Mouse (Mus musculus): ENCODE measurements at regions not wholly inside any gene's neighbourhood (a gene's known extent, or its start where the extent isn't known, plus 50 kb on each side); places are given as distances from the start of the nearest gene placed in this dataset.

DNA sequence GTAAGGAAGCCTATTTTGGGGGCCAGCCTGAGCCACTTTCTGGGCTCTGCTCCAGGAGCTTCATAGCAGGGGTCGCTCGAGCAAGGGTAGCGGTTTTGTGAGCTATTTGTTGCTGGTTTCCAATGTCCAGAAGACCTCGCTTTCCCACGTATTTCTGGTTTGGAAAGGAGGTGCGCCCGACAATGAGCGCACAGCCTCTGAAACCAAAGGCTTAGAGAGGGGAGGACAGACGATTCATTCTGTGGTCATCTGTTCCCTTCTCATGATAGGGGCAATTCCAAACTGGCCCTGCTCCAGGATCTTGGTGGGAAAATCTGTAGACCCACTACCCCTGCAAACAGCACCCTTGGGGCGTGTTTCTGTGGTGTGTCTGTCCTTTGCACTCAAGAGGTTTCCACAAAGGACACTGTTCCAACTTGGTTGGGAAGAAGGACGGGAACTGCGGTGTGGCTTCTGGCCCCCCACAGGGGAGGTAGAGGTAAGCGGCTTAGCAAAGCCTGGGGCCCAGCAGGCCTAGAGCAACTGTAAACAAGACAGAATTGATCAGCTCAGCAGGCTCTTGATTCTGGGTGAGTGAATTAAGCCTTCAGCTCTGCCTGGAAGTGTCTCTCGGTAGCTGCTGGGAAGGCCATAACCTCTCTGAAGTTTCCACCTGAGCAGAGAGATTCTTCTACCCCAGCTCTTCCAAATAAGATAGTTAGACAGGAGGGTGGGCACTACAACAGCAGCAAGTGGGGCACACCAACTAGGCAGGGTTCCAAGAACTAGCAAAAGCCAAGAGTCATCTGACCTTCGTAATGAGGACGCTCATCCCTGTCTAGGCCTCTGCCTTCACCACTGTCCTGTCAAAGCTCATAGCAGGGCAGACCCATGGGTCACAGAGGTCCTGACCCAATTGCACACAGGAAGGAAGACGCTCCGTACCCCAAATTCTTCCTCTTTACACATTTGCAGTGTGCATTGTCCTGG, 122.6 kb upstream of the Tspan2 start:
- Histone ChIP-seq H3K27ac (replicated peaks; ENCODE audit: insufficient read depth, low read depth, low read length) (no peak overlapping the region), H3K79me2 (ENCODE audit: control insufficient read depth, insufficient read depth, low read length) (no peaks in the 10 kb centered on the region), H3K27me3 (ENCODE audit: control insufficient read depth, insufficient read depth, low read length) (no peaks in the 10 kb centered on the region), H3K4me1 (ENCODE audit: control insufficient read depth, insufficient read depth, low read length) (no peaks in the 10 kb centered on the region), H3K9ac (ENCODE audit: low read depth, low read length) (no peak overlapping the region), H3K36me3 (ENCODE audit: control insufficient read depth, insufficient read depth, low read length) (no peaks in the 10 kb centered on the region), H3K4me3 (ENCODE audit: insufficient read depth, low read depth, low read length) (no peak overlapping the region)
- TF ChIP-seq POLR2A (IDR thresholded peaks at IDR 0.05; ENCODE audit: extremely low read depth, insufficient read depth, low read length) (no peak), CTCF (IDR thresholded peaks at IDR 0.05; ENCODE audit: low read depth, low read length) (no peak)
- 62% methylated on average over 18 of the region's 18 CpGs for WGBS
- no peak for DNase-seq (ENCODE audit: extremely low read depth, low read depth, low spot score)

DNA sequence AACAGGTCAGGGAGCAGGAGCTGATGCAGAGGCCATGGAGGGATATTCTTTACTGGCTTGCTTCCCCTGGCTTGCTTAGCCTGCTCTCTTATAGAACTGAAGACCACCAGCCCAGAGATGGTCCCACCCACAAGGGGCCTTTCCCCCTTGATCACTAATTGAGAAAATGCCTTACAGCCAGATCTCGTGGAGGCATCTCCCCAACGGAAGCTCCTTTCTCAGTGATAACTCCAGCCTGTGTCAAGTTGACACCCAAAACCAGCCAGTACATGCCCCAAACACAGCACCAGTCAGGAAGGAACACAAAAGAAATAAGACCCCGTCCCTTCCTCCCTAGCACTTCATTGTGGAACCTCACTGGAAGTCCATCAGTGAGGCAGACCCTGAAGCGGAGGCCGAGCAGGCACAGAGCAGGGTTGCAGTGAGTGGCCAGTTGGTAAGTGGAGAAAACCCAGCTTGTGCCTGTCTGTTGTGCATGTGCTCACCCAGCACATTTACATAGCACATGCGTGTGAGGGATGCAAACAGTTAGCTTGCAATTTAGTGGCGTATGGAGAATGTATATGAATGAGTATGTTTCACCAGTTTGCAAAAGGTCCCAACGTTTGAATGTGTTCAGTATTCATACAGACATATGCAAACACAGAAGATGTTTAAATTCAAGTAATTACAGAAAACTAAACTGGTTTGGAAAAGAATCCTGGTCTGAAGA, 114.5 kb upstream of the Tspan2 start:
- 81% methylated on average over 8 of the region's 8 CpGs for WGBS
- TF ChIP-seq POLR2A (IDR thresholded peaks at IDR 0.05; ENCODE audit: extremely low read depth, insufficient read depth, low read length) (no peak), CTCF (IDR thresholded peaks at IDR 0.05; ENCODE audit: low read depth, low read length) (no peak)

DNA sequence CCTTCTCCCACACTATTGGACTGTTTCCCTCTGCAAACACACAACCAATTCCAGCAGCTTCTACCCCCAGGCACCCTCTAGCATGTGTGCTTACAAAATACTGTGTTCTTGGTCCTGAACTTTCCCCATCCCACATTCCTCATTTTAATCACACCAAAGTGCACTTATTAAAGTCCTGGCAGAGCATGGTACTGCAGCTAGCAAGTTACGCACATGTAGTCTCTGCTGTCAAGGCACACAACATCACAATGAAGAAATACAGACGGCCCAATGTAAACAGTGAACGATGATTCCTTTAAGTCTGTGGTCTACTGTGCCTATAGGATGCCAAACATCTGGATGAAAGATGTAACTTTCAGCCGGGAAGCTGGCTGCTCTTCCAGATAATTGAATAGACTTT, 98.3 kb upstream of the Tspan2 start:
- Histone ChIP-seq H3K4me1 (ENCODE audit: control insufficient read depth, insufficient read depth, low read length) (no peaks in the 10 kb centered on the region), H3K9ac (ENCODE audit: low read depth, low read length) (no peak overlapping the region), H3K79me2 (ENCODE audit: control insufficient read depth, insufficient read depth, low read length) (no peaks in the 10 kb centered on the region), H3K36me3 (ENCODE audit: control insufficient read depth, insufficient read depth, low read length) (no peaks in the 10 kb centered on the region), H3K27ac (replicated peaks; ENCODE audit: insufficient read depth, low read depth, low read length) (no peak overlapping the region), H3K4me3 (ENCODE audit: insufficient read depth, low read depth, low read length) (no peak overlapping the region), H3K27me3 (ENCODE audit: control insufficient read depth, insufficient read depth, low read length) (no peaks in the 10 kb centered on the region)
- peak; percentile 2 for DNase-seq (ENCODE audit: extremely low read depth, low read depth, low spot score)
- no peak for TF ChIP-seq POLR2A (IDR thresholded peaks at IDR 0.05; ENCODE audit: extremely low read depth, insufficient read depth, low read length)
- no peak for TF ChIP-seq CTCF (IDR thresholded peaks at IDR 0.05; ENCODE audit: low read depth, low read length)
- WGBS = 78% methylated on average over 4 of the region's 4 CpGs

More for the DNA sequence above, 114.5 kb upstream of the Tspan2 start:
- no peaks in the 10 kb centered on the region for H3K4me1 ChIP-seq (ENCODE audit: control insufficient read depth, insufficient read depth, low read length)
- no peaks in the 10 kb centered on the region for H3K36me3 ChIP-seq (ENCODE audit: control insufficient read depth, insufficient read depth, low read length)
- DNase-seq (ENCODE audit: extremely low read depth, low read depth, low spot score) = no peak
- H3K9ac ChIP-seq (ENCODE audit: low read depth, low read length) = no peak overlapping the region
- H3K27me3 ChIP-seq (ENCODE audit: control insufficient read depth, insufficient read depth, low read length) = no peaks in the 10 kb centered on the region
- H3K4me3 ChIP-seq (ENCODE audit: insufficient read depth, low read depth, low read length) = no peak overlapping the region
- H3K79me2 ChIP-seq (ENCODE audit: control insufficient read depth, insufficient read depth, low read length) = no peaks in the 10 kb centered on the region
- no peak overlapping the region for H3K27ac ChIP-seq (replicated peaks; ENCODE audit: insufficient read depth, low read depth, low read length)

DNA sequence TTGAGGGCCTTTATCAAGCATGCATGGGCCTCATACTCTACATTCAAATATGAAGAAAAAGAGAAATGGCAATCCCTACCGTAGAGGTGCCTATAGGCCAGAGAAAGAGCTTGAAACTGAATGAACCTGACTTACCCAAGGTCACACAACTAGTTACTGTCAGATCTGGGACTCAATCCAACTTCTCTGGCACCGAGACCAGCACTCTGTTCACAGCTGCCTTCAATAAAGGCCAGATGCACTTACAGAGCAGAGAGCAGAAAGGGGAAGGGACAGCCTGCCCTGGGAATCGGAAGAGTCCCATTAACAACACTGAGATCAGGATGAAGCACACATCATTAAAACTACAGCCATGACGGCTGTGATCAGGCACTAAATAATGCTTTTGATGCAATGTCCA, 97.7 kb upstream of the Tspan2 start:
- Histone ChIP-seq H3K9ac (ENCODE audit: low read depth, low read length) (no peak overlapping the region), H3K27ac (replicated peaks; ENCODE audit: insufficient read depth, low read depth, low read length) (no peak overlapping the region), H3K4me3 (ENCODE audit: insufficient read depth, low read depth, low read length) (no peak overlapping the region), H3K36me3 (ENCODE audit: control insufficient read depth, insufficient read depth, low read length) (no peaks in the 10 kb centered on the region), H3K4me1 (ENCODE audit: control insufficient read depth, insufficient read depth, low read length) (no peaks in the 10 kb centered on the region), H3K27me3 (ENCODE audit: control insufficient read depth, insufficient read depth, low read length) (no peaks in the 10 kb centered on the region), H3K79me2 (ENCODE audit: control insufficient read depth, insufficient read depth, low read length) (no peaks in the 10 kb centered on the region)
- TF ChIP-seq POLR2A (IDR thresholded peaks at IDR 0.05; ENCODE audit: extremely low read depth, insufficient read depth, low read length) (no peak), CTCF (IDR thresholded peaks at IDR 0.05; ENCODE audit: low read depth, low read length) (no peak)
- DNase-seq (ENCODE audit: extremely low read depth, low read depth, low spot score) = peak; percentile 61
- WGBS = 56% methylated on average over 4 of the region's 4 CpGs

DNA sequence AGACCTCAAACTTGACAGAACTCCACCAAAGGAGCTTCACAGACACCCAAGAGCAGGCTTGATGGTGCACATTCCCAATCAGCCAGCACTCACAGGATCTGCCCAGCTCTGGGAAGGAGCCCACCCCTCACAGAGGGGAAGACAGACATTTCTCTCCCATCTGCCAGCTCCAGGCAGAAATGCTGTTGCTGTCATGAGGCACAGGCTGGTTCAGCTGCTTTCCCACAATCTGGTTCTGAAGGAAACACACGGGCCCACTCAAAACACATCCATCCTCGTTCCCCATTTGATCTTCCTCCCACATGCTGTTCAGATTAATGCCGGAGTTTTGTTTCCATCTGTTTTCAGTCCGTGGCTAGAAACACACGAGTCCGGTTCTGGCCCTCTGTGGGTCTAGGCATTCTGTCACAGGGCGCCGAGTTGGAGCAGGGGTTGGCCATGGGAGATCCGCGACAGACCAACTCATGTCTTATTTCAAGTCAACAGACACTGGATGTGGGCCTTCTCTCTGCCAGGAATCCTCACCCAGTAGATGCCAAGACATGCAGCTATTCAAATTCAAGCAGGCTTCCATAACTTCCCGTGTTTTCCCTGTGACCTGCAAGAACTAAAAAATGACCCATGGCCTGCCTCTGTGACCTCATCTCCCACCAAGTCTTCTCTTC, 89.9 kb upstream of the Tspan2 start:
- Histone ChIP-seq H3K4me3 (ENCODE audit: insufficient read depth, low read depth, low read length) (no peak overlapping the region), H3K27ac (replicated peaks; ENCODE audit: insufficient read depth, low read depth, low read length) (no peak overlapping the region), H3K27me3 (ENCODE audit: control insufficient read depth, insufficient read depth, low read length) (no peaks in the 10 kb centered on the region), H3K36me3 (ENCODE audit: control insufficient read depth, insufficient read depth, low read length) (no peaks in the 10 kb centered on the region), H3K9ac (ENCODE audit: low read depth, low read length) (no peak overlapping the region), H3K4me1 (ENCODE audit: control insufficient read depth, insufficient read depth, low read length) (no peaks in the 10 kb centered on the region), H3K79me2 (ENCODE audit: control insufficient read depth, insufficient read depth, low read length) (no peaks in the 10 kb centered on the region)
- WGBS = 87% methylated on average over 11 of the region's 11 CpGs
- TF ChIP-seq CTCF (IDR thresholded peaks at IDR 0.05; ENCODE audit: low read depth, low read length) (no peak), POLR2A (IDR thresholded peaks at IDR 0.05; ENCODE audit: extremely low read depth, insufficient read depth, low read length) (no peak)
- no peak for DNase-seq (ENCODE audit: extremely low read depth, low read depth, low spot score)

All from liver, adult 2 months (tissue).